Mouse (Mus musculus) heart, embryonic 11.5 days (tissue): ENCODE data around the gene BC107364. TPM values are rescaled to one million over a fixed set of nuclear protein-coding genes. Genes with fewer than 3 reads are reported as not detected.
"Not testable (repeated sequence)": the region's sequence is repeated elsewhere in the genome, so short reads cannot be mapped to it uniquely, and the experiment has no call there.

ENCODE experiments used
- ATAC-seq: fragments of 200-750 bp; cut with Nextera tagmentation; replicated peaks from 2 replicates; pipeline ENCODE4 v1.8.0; 2017; ENCODE audit warnings: moderate library complexity; ENCODE audit not compliant: insufficient number of reproducible peaks, low FRiP score, low TSS enrichment
- H3K27ac ChIP-seq: fragments of 300-500 bp; sonication (generic); 2 replicates; pipeline ENCODE4 v1.5.1; 2014; ENCODE audit warnings: mild to moderate bottlenecking, low read depth, low read length
- H3K27me3 ChIP-seq: fragments of 300-500 bp; sonication (generic); 2 replicates; pipeline ENCODE4 v1.6.1; 2014; ENCODE audit warnings: mild to moderate bottlenecking, low read length, mixed read lengths; ENCODE audit not compliant: control insufficient read depth, insufficient read depth
- H3K36me3 ChIP-seq: fragments of 300-500 bp; sonication (generic); 2 replicates; pipeline ENCODE4 v1.6.1; 2014; ENCODE audit warnings: mild to moderate bottlenecking, low read length, moderate library complexity, mixed read lengths; ENCODE audit not compliant: control insufficient read depth, insufficient read depth
- H3K4me1 ChIP-seq: fragments of 300-500 bp; sonication (generic); 2 replicates; pipeline ENCODE4 v1.6.1; 2014; ENCODE audit warnings: low read length; ENCODE audit not compliant: control insufficient read depth, insufficient read depth
- H3K4me2 ChIP-seq: fragments of 300-500 bp; sonication (generic); 2 replicates; pipeline ENCODE4 v1.6.1; 2014; ENCODE audit warnings: mild to moderate bottlenecking, moderate library complexity
- H3K4me3 ChIP-seq: fragments of 300-500 bp; sonication (generic); 2 replicates; pipeline ENCODE4 v1.5.1; 2014; ENCODE audit warnings: low read depth, low read length
- H3K9ac ChIP-seq: fragments of 300-500 bp; sonication (generic); 2 replicates; pipeline ENCODE4 v1.6.1; 2014; ENCODE audit warnings: mild to moderate bottlenecking, low read depth, low read length, moderate library complexity
- H3K9me3 ChIP-seq: fragments of 300-500 bp; sonication (generic); replicated peaks from 2 replicates; pipeline ENCODE4 v1.6.1; 2016; ENCODE audit warnings: low read length; ENCODE audit not compliant: control insufficient read depth
- WGBS: fragments of 180-500 bp; shearing (Covaris S2); extraction: QIAGEN DNeasy Blood & Tissue Kit; methylation state at CpG from one replicate; pipeline ENCODE4 v1.1.7; 2014; ENCODE audit not compliant: insufficient replicate concordance; 5-methylcytosine and 5-hydroxymethylcytosine counted together
- polyA plus RNA-seq: library from polyadenylated mRNA; unstranded; fragments of >200 nt; fragmentation: Nextera tagmentation; extraction: Ambion mirVana; gene quantifications from 2 replicates; pipeline ENCODE4 v1.2.1, GENCODE M21; 2014

BC107364 gene
- polyA plus RNA-seq, 1 experiment from 2014 or later: 0.43 TPM

GRCm38 (mm10) chr3:96496620-96497275 is 44.6 kb upstream of the BC107364 start:
- WGBS: 12% methylated on average over 14 of the region's 14 CpGs
- H3K27ac ChIP-seq, H3K9me3 ChIP-seq: not testable (repeated sequence)

GRCm38 (mm10) chr3:96496216-96496615 is 44.1 kb upstream of the BC107364 start:
- no peaks in the 10 kb centered on the region for H3K9me3 ChIP-seq
- no peak overlapping the region for H3K27ac ChIP-seq
- no peaks in the 10 kb centered on the region for H3K4me1 ChIP-seq
- peak overlapping the region; percentile 91 for H3K4me2 ChIP-seq
- no peak overlapping the region for H3K4me3 ChIP-seq
- WGBS: 73% methylated on average over 7 of the region's 7 CpGs
- H3K9ac ChIP-seq: no peak overlapping the region
- no peaks in the 10 kb centered on the region for H3K36me3 ChIP-seq
- ATAC-seq: no peak
- H3K27me3 ChIP-seq: no peaks in the 10 kb centered on the region

More at GRCm38 (mm10) chr3:96496620-96497275, 44.6 kb upstream of the BC107364 start:
- Histone ChIP-seq H3K9ac (peak overlapping the region; percentile 61; the same call in 1 of the 2 replicates), H3K4me2 (peak overlapping the region; percentile 91), H3K4me3 (peak overlapping the region; percentile 59)
- ATAC-seq, H3K36me3 ChIP-seq, H3K27me3 ChIP-seq, H3K4me1 ChIP-seq: not testable (repeated sequence)

GRCm38 (mm10) chr3:96495490-96496210 is 43.5 kb upstream of the BC107364 start:
- H3K27ac ChIP-seq: no peak overlapping the region
- H3K36me3 ChIP-seq: no peaks in the 10 kb centered on the region
- no peak for ATAC-seq
- H3K4me1 ChIP-seq: no peaks in the 10 kb centered on the region
- no peaks in the 10 kb centered on the region for H3K9me3 ChIP-seq
- no peaks in the 10 kb centered on the region for H3K27me3 ChIP-seq
- H3K4me2 ChIP-seq: no peak overlapping the region
- WGBS: 81% methylated on average over 1 of the region's 1 CpGs
- no peak overlapping the region for H3K9ac ChIP-seq
- no peak overlapping the region for H3K4me3 ChIP-seq

DNA sequence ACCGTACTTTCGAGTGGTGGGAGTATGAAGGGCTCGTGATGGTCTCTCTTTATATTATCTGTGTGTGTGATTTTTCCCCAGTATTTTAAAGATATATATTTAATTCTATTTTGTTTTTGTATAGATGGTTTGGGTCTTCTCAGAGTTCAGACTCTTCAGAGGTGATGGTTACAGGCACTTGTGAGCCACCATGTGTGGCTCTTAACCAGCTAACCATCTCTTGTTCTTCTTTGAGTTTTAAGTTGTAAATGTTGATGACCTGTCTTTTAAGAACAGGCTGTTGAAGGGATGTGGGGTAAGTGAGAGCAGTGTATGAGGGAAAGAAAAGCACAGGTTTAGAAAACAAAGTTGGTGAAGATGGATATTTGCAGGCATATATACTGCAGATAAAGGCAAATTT is 42.8 kb upstream of the BC107364 start:
- ATAC-seq: no peak
- 93% methylated on average over 3 of the region's 3 CpGs for WGBS
- no peak overlapping the region for H3K27ac ChIP-seq
- no peak overlapping the region for H3K4me2 ChIP-seq
- H3K36me3 ChIP-seq: no peaks in the 10 kb centered on the region
- no peak overlapping the region for H3K4me3 ChIP-seq
- H3K27me3 ChIP-seq: no peaks in the 10 kb centered on the region
- H3K9me3 ChIP-seq: no peaks in the 10 kb centered on the region
- H3K4me1 ChIP-seq: no peaks in the 10 kb centered on the region
- H3K9ac ChIP-seq: no peak overlapping the region

DNA sequence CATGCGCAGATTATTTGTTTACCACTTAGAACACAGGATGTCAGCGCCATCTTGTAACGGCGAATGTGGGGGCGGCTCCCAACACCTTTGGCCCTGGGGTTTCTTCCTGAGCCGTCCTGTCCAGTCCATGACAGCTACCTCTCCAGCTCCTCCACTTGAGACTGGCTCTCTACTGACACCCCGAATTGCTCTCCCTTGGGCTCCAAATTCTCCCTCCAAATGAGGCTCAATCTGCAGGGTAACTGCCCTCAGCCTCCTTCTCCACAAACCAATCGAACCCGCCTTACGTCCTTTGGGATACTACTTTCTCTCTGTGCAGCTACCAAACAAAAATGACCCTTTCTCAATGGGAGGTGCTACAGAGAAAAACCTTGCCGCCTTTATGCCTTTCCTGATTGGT is 42.4 kb upstream of the BC107364 start:
- WGBS: 92% methylated on average over 5 of the region's 11 CpGs
- H3K9me3 ChIP-seq, H3K36me3 ChIP-seq, H3K9ac ChIP-seq, ATAC-seq, H3K27me3 ChIP-seq, H3K4me2 ChIP-seq, H3K4me1 ChIP-seq, H3K4me3 ChIP-seq, H3K27ac ChIP-seq: not testable (repeated sequence)

GRCm38 (mm10) chr3:96489636-96490035 is 37.5 kb upstream of the BC107364 start:
- ATAC-seq, H3K9me3 ChIP-seq, H3K4me3 ChIP-seq, H3K9ac ChIP-seq, H3K4me1 ChIP-seq, H3K36me3 ChIP-seq, H3K4me2 ChIP-seq, H3K27me3 ChIP-seq: not testable (repeated sequence)
- peak overlapping the region; percentile 54; the same call in 1 of the 2 replicates for H3K27ac ChIP-seq
- 63% methylated on average over 5 of the region's 8 CpGs for WGBS

DNA sequence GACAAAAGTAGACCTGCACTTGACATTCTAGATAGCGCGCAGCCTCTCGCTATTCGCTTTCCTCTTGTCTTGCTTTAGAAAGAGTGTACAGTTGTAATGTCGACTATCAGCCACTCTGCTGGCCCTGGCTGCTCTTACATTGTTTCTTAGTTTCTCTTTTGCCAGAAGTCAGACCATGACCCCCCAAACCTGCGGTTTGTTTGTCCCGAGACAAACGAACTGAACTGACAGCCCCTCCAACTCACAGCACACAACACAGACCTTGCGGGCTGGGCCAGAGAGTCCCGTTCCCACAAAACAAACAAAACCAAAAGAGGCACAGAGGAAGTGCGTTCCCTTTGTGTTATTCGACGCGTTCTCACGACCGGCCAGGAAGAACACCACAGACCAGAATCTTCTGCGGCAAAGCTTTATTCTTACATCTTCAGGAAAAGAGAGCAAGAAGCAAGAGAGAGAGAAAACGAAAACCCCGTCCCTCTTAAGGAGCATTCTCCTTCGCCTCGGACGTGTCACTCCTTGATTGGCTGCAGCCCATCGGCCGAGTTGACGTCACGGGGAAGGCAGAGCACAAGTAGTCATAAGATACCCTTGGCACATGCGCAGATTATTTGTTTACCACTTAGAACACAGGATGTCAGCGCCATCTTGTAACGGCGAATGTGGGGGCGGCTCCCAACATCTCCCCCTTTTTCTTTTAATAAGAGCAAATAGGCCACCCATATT is 37.0 kb upstream of the BC107364 start:
- not testable (repeated sequence) for H3K27me3 ChIP-seq, H3K9me3 ChIP-seq, H3K36me3 ChIP-seq, H3K9ac ChIP-seq, H3K4me2 ChIP-seq, H3K4me1 ChIP-seq, H3K4me3 ChIP-seq
- ATAC-seq: peak; percentile 71
- WGBS: 0% methylated on average over 8 of the region's 31 CpGs
- peak overlapping the region; percentile 75 for H3K27ac ChIP-seq

- Histone ChIP-seq H3K27ac (peak overlapping the region; percentile 77), H3K4me3 (peak overlapping the region; percentile 28), H3K9ac (peak overlapping the region; percentile 36; the same call in 1 of the 2 replicates), H3K4me2 (peak overlapping the region; percentile 63)
- H3K36me3 ChIP-seq, H3K9me3 ChIP-seq, H3K27me3 ChIP-seq, H3K4me1 ChIP-seq: not testable (repeated sequence)
- no CpG with 5 or more reads among the region's 55 CpGs for WGBS
- ATAC-seq: peak; percentile 86
Observed at GRCm38 (mm10) chr3:96488290-96488906, 36.3 kb upstream of the BC107364 start.
